Mouse (Mus musculus) kidney, postnatal 0 days (tissue): ENCODE measurements around the gene Alg1. TPM values are rescaled to one million over a fixed set of nuclear protein-coding genes. Genes with fewer than 3 reads are reported as not detected.
A peak's percentile ranks its signal among the peaks of the same experiment; 100 is the strongest.

ENCODE experiments used
- ATAC-seq: fragments of 200-750 bp; cut with Nextera tagmentation; replicated peaks from 2 replicates; pipeline ENCODE4 v1.8.0; 2017; ENCODE audit warnings: low read depth, moderate number of reproducible peaks, moderate TSS enrichment, moderate library complexity; ENCODE audit not compliant: low FRiP score
- DNase-seq: peaks from one replicate; pipeline ENCODE4 v3.0.0-alpha.2; 2016; ENCODE audit warnings: low spot score
- H3K27ac ChIP-seq: fragments of 300-500 bp; sonication (generic); 2 replicates; pipeline ENCODE4 v1.5.1; 2014; ENCODE audit warnings: mild to moderate bottlenecking
- H3K27me3 ChIP-seq: fragments of 300-500 bp; sonication (generic); 2 replicates; pipeline ENCODE4 v1.6.1; 2014; ENCODE audit warnings: low read length, mixed read lengths; ENCODE audit not compliant: insufficient read depth
- H3K36me3 ChIP-seq: fragments of 300-500 bp; sonication (generic); 2 replicates; pipeline ENCODE4 v1.6.1; 2014; ENCODE audit warnings: low read length, mixed read lengths; ENCODE audit not compliant: insufficient read depth
- H3K4me1 ChIP-seq: fragments of 300-500 bp; sonication (generic); replicated peaks from 2 replicates; pipeline ENCODE4 v1.6.1; 2014; ENCODE audit warnings: antibody characterized with exemption, low read length, mixed read lengths; ENCODE audit not compliant: insufficient read depth
- H3K4me2 ChIP-seq: fragments of 300-500 bp; sonication (generic); 2 replicates; pipeline ENCODE4 v1.6.1; 2014; ENCODE audit warnings: mild to moderate bottlenecking, low read length, moderate library complexity, mixed read lengths
- H3K4me3 ChIP-seq: fragments of 300-500 bp; sonication (generic); replicated peaks from 2 replicates; pipeline ENCODE4 v1.5.1; 2014; ENCODE audit warnings: low read depth, low read length
- H3K9ac ChIP-seq: fragments of 300-500 bp; sonication (generic); 2 replicates; pipeline ENCODE4 v1.6.1; 2014; ENCODE audit warnings: low read depth, low read length
- H3K9me3 ChIP-seq: fragments of 300-500 bp; sonication (generic); replicated peaks from 2 replicates; pipeline ENCODE4 v1.6.1; 2016; ENCODE audit warnings: low read length, inconsistent platforms, mixed read lengths
- CTCF ChIP-seq: IDR thresholded peaks from 2 replicates; pipeline ENCODE4 v1.5.1; 2016; ENCODE audit warnings: antibody characterized with exemption, low read depth, mild to moderate bottlenecking, moderate library complexity
- WGBS: fragments of 180-500 bp; shearing (Covaris S2); extraction: QIAGEN DNeasy Blood & Tissue Kit; methylation state at CpG from one replicate; pipeline ENCODE4 v1.1.7; 2014; 5-methylcytosine and 5-hydroxymethylcytosine counted together
- polyA plus RNA-seq: library from polyadenylated mRNA; unstranded; fragments of >200 nt; fragmentation: Nextera tagmentation; extraction: Ambion mirVana; gene quantifications from 2 replicates; pipeline ENCODE4 v1.2.1, GENCODE M21; 2015

Gene Alg1
- 35.8 and 35.9 TPM in 2 replicates for polyA plus RNA-seq

DNA sequence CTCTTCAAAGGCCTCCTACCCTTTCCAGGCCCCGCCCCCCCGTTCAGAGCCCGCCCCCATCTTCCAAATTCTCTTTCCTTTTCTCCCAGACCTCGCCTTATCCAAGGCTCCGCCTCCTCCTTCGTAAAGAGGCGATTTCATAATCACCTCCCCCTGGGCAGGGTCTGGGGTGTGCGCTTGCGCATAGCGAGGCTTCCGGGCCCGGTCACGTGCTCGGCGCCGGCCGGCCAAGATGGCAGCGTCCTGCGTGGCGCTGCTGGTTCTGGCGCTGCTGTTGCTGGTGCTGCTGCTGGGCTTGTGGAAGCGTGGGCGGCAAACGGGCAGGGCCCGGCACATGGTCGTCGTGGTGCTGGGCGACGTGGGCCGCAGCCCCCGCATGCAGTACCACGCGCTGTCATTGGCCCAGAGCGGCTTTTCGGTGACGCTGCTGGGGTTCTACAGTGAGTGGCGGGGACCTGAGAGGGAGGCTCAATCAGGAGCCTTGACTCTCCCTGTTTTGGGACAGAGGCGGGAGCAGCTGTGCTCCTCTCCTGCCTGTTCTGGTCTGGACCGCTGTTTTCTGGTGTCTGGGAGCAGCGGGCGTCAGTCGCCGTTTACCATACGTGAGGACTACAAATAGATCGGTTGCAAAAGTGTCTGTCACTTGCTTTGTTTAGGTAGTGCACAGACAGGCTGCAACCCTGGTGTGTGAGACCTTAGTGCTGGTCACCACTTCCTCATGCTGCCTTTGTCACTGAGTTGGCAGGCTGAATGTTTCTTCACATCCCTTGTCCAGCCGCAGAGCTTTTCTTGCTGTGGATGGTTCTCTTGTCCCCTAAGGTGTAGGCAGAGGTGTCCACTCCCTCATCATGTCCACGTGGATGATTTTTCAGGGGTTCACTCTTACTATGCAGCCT is at the start of gene Alg1:
TSS of gene Alg1 (plus strand) at position 204 of the 896 bp plus-strand sequence.
- TF ChIP-seq CTCF, result no peak
- ATAC-seq (peak; percentile 97), DNase-seq (peak; percentile 96)
- Histone ChIP-seq H3K36me3 (no peaks in the 10 kb centered on the region), H3K9ac (peak within 1 kb of the TSS; percentile 78), H3K27ac (peak within 1 kb of the TSS; percentile 65), H3K4me1 (peaks cover 5% of the 10 kb centered on the region; the same call in 1 of the 2 replicates), H3K27me3 (no peaks in the 10 kb centered on the region), H3K4me3 (peak within 1 kb of the TSS; percentile 74), H3K9me3 (no peaks in the 10 kb centered on the region), H3K4me2 (peak within 1 kb of the TSS; percentile 86)
- WGBS, result 2% methylated on average over 47 of the region's 47 CpGs

GRCm38 (mm10) chr16:5184101-5184500 is 49.3 kb upstream of the Alg1 start:
- Histone ChIP-seq H3K4me2 (no peak overlapping the region), H3K36me3 (no peaks in the 10 kb centered on the region), H3K4me1 (no peaks in the 10 kb centered on the region), H3K27ac (no peak overlapping the region), H3K9me3 (no peaks in the 10 kb centered on the region), H3K4me3 (no peak overlapping the region), H3K9ac (no peak overlapping the region), H3K27me3 (no peaks in the 10 kb centered on the region)
- ATAC-seq (no peak), DNase-seq (no peak)
- WGBS, result 53% methylated on average over 8 of the region's 8 CpGs
- no peak for TF ChIP-seq CTCF

DNA sequence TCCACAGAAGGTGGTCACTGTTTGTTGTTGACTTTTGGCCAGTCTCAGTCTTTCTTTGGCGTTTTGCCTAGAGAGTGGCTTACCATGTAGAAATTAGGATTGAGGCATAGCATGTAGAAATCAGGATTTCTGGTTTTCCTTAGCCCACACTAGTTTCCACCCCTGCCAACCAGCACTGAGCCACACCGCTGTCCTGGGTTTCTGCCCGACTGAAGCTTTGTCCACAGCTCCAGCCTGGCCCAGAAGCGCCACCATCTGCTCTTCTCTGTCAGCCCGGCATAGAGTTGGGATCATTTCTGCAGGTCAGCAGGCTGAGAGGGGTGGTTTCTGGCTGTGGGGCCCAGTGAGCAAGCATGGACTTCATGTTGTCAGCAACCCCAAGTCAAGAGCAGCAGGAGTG is 48.5 kb upstream of the Alg1 start:
- no peak for TF ChIP-seq CTCF
- ATAC-seq (no peak), DNase-seq (no peak)
- Histone ChIP-seq H3K27ac (no peak overlapping the region), H3K4me1 (no peaks in the 10 kb centered on the region), H3K4me3 (no peak overlapping the region), H3K4me2 (no peak overlapping the region), H3K9me3 (no peaks in the 10 kb centered on the region), H3K27me3 (no peaks in the 10 kb centered on the region), H3K9ac (no peak overlapping the region), H3K36me3 (no peaks in the 10 kb centered on the region)
- WGBS, result 81% methylated on average over 5 of the region's 5 CpGs

GRCm38 (mm10) chr16:5185691-5186090 is 47.7 kb upstream of the Alg1 start:
- no peaks in the 10 kb centered on the region for H3K4me1 ChIP-seq
- H3K4me3 ChIP-seq, result no peak overlapping the region
- H3K27me3 ChIP-seq, result no peaks in the 10 kb centered on the region
- H3K9me3 ChIP-seq, result no peaks in the 10 kb centered on the region
- ATAC-seq (peak; percentile 52; the same call in 1 of the 2 replicates), DNase-seq (no peak)
- WGBS, result 34% methylated on average over 7 of the region's 7 CpGs
- TF ChIP-seq CTCF, result no peak
- H3K36me3 ChIP-seq, result no peaks in the 10 kb centered on the region
- no peak overlapping the region for H3K4me2 ChIP-seq
- no peak overlapping the region for H3K27ac ChIP-seq
- H3K9ac ChIP-seq, result no peak overlapping the region

DNA sequence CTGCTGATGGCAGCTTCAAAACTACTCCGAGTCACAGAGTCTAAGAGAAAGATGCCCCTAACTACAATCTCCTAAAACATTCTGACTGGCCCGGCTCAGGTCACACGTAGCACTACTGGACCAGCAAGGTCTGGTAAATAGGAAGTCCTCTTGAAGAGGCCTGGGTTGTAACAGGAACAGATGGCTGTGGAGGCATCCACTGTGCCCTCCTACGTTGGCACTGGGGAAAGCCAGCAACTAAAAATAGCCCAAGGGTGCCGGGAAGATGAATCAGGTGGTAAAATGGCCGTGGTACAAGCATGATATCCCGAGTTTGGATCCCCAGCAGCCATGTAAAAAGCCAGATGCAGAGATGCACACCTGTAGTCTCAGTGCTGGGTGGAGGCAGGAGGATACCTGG is 47.2 kb upstream of the Alg1 start:
- no peak overlapping the region for H3K4me2 ChIP-seq
- H3K9me3 ChIP-seq, result no peaks in the 10 kb centered on the region
- TF ChIP-seq CTCF, result no peak
- no peaks in the 10 kb centered on the region for H3K4me1 ChIP-seq
- H3K27ac ChIP-seq, result no peak overlapping the region
- 69% methylated on average over 7 of the region's 7 CpGs for WGBS
- no peak for ATAC-seq
- H3K36me3 ChIP-seq, result no peaks in the 10 kb centered on the region
- H3K9ac ChIP-seq, result no peak overlapping the region
- no peak overlapping the region for H3K4me3 ChIP-seq
- no peaks in the 10 kb centered on the region for H3K27me3 ChIP-seq
- no peak for DNase-seq

DNA sequence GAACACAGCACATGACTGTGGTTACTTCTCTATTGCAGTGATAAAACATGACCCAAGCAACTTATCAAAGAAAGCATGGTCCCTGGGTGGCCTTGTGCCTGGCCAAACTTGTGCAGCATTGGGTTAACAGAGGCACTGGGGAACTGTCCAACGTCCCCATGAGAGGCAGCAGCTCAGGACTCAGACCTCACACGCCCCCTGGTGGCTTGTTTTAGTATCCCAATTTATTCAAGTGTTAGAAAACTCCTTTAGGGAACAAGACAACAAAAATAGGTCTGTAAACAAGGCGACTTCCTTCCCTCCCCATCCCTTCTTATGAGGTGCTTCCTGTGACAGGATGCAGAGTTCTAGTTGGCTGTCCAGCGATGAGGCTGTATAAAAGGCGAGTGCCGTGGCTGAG is 38.3 kb upstream of the Alg1 start:
- no peaks in the 10 kb centered on the region for H3K9me3 ChIP-seq
- H3K27me3 ChIP-seq, result no peaks in the 10 kb centered on the region
- ATAC-seq (0 out of 2 replicates have a peak, but pooled peaks have one; percentile 15), DNase-seq (peak; percentile 69)
- 0 out of 2 replicates have a peak, but pooled peaks cover 2% of the 10 kb centered on the region for H3K36me3 ChIP-seq
- no peak overlapping the region for H3K9ac ChIP-seq
- H3K4me2 ChIP-seq, result no peak overlapping the region
- 25% methylated on average over 6 of the region's 6 CpGs for WGBS
- H3K4me1 ChIP-seq, result no peaks in the 10 kb centered on the region
- no peak overlapping the region for H3K27ac ChIP-seq
- peak; percentile 80 for TF ChIP-seq CTCF
- H3K4me3 ChIP-seq, result no peak overlapping the region
